18 mouse cellular contexts compared by ENCODE assay signal in genomic region chr4:149002441-149003093, GRCm38 (mm10).
A peak's percentile ranks its signal among the peaks of the same experiment; 100 is the strongest.
DNase-seq lines count a peak whose midpoint lies in the region; ATAC-seq and TF ChIP-seq lines count a peak whose summit lies in the region.
"Had no signal": no experiment of that assay in that cellular context is flagged by ENCODE, and none has a peak within 500 bp of the region (broad histone marks: within the 10 kb centered on the region; RNA-seq: fewer than 3 reads in every experiment).

No protein-coding gene starts in this region.

- peak; percentile 35; the same call in 1 of the 2 replicates for ATAC-seq in liver, postnatal 0 days
- no peak for ATAC-seq in liver, embryonic 11.5 days (replicated peaks; ENCODE audit: low FRiP score)
- ATAC-seq in intestine, embryonic 14.5 days (replicated peaks; ENCODE audit: low FRiP score, low TSS enrichment, low read depth): peak; percentile 88
- ATAC-seq in intestine, embryonic 15.5 days: peak; percentile 94
- peak; percentile 92 for ATAC-seq in stomach, embryonic 14.5 days (ENCODE audit: insufficient number of reproducible peaks, insufficient read depth, low FRiP score, low read depth)
- ATAC-seq in forebrain, embryonic 12.5 days (ENCODE audit: low FRiP score): no peak
- no peak for ATAC-seq in hindbrain, postnatal 0 days
- ATAC-seq: forebrain, embryonic 16.5 days had no signal

- DNase-seq in liver, postnatal 0 days: no peak
- no peak for DNase-seq in liver, embryonic 11.5 days (ENCODE audit: low spot score)
- no peak for DNase-seq in intestine, embryonic 14.5 days (ENCODE audit: low spot score)
- DNase-seq in hindbrain, postnatal 0 days (ENCODE audit: low spot score): no peak
- no peak for DNase-seq in cerebellum, adult 9-11 months
- DNase-seq: adrenal gland, adult 8-10 months; cerebellum, adult 11 months; cerebellum, adult 8-10 months; cerebellum, postnatal 25 days; gastrocnemius, postnatal 10 days; heart, adult 18-20 months; heart, postnatal 10 days had no signal

- H3K9me3 ChIP-seq in liver, postnatal 0 days (ENCODE audit: low read length): no peaks in the 10 kb centered on the region
- no peaks in the 10 kb centered on the region for H3K9me3 ChIP-seq in liver, embryonic 11.5 days (ENCODE audit: control insufficient read depth, low read length)
- H3K9me3 ChIP-seq in intestine, embryonic 14.5 days (ENCODE audit: control insufficient read depth, low read length): no peaks in the 10 kb centered on the region
- no peaks in the 10 kb centered on the region for H3K9me3 ChIP-seq in intestine, embryonic 15.5 days
- no peaks in the 10 kb centered on the region for H3K9me3 ChIP-seq in stomach, embryonic 14.5 days (ENCODE audit: control insufficient read depth, low read depth, low read length)
- no peaks in the 10 kb centered on the region for H3K9me3 ChIP-seq in forebrain, embryonic 12.5 days
- no peaks in the 10 kb centered on the region for H3K9me3 ChIP-seq in hindbrain, postnatal 0 days (ENCODE audit: low read length)
- H3K9me3 ChIP-seq: embryonic facial prominence, embryonic 12.5 days; heart, embryonic 10.5 days had no signal

- no peaks in the 10 kb centered on the region for H3K36me3 ChIP-seq in liver, postnatal 0 days (replicated peaks; ENCODE audit: insufficient read depth, low read length)
- peaks cover 4% of the 10 kb centered on the region for H3K36me3 ChIP-seq in liver, embryonic 11.5 days (ENCODE audit: control insufficient read depth, insufficient read depth, low read length)
- H3K36me3 ChIP-seq in intestine, embryonic 14.5 days (ENCODE audit: control insufficient read depth, insufficient read depth, low read length): no peaks in the 10 kb centered on the region
- H3K36me3 ChIP-seq in intestine, embryonic 15.5 days: no peaks in the 10 kb centered on the region
- peaks cover 2% of the 10 kb centered on the region; the same call in 1 of the 2 replicates for H3K36me3 ChIP-seq in stomach, embryonic 14.5 days (ENCODE audit: control insufficient read depth, insufficient read depth, low read length)
- H3K36me3 ChIP-seq in forebrain, embryonic 12.5 days (replicated peaks): no peaks in the 10 kb centered on the region
- no peaks in the 10 kb centered on the region for H3K36me3 ChIP-seq in hindbrain, postnatal 0 days (ENCODE audit: insufficient read depth, low read length)

- 81% methylated on average over 11 of the region's 11 CpGs for WGBS in liver, postnatal 0 days (ENCODE audit: insufficient replicate concordance)
- 90% methylated on average over 11 of the region's 11 CpGs for WGBS in liver, embryonic 11.5 days
- 87% methylated on average over 11 of the region's 11 CpGs for WGBS in intestine, embryonic 14.5 days
- WGBS in intestine, embryonic 15.5 days: 75% methylated on average over 11 of the region's 11 CpGs
- 81% methylated on average over 11 of the region's 11 CpGs for WGBS in stomach, embryonic 14.5 days
- WGBS in forebrain, embryonic 12.5 days: 95% methylated on average over 11 of the region's 11 CpGs
- WGBS in hindbrain, postnatal 0 days: 95% methylated on average over 11 of the region's 11 CpGs

- TF ChIP-seq EP300 in liver, postnatal 0 days (IDR thresholded peaks at IDR 0.05; ENCODE audit: low read depth): no peak

- no peaks in the 10 kb centered on the region for H3K4me1 ChIP-seq in liver, postnatal 0 days (ENCODE audit: insufficient read depth)
- no peaks in the 10 kb centered on the region for H3K4me1 ChIP-seq in liver, embryonic 11.5 days (replicated peaks; ENCODE audit: control insufficient read depth, insufficient read depth, low read length)
- no peaks in the 10 kb centered on the region; the same call in 1 of the 2 replicates for H3K4me1 ChIP-seq in intestine, embryonic 14.5 days (replicated peaks; ENCODE audit: control insufficient read depth, insufficient read depth, low read length)
- H3K4me1 ChIP-seq in intestine, embryonic 15.5 days (replicated peaks): peaks cover 7% of the 10 kb centered on the region
- H3K4me1 ChIP-seq in stomach, embryonic 14.5 days (ENCODE audit: control insufficient read depth, insufficient read depth, low read length): no peaks in the 10 kb centered on the region
- H3K4me1 ChIP-seq in forebrain, embryonic 12.5 days: no peaks in the 10 kb centered on the region
- H3K4me1 ChIP-seq in hindbrain, postnatal 0 days (ENCODE audit: insufficient read depth, low read length): no peaks in the 10 kb centered on the region
- H3K4me1 ChIP-seq: embryonic facial prominence, embryonic 12.5 days; heart, embryonic 10.5 days had no signal

- no peaks in the 10 kb centered on the region for H3K27me3 ChIP-seq in liver, postnatal 0 days (ENCODE audit: insufficient read depth, low read length)
- H3K27me3 ChIP-seq in liver, embryonic 11.5 days (replicated peaks; ENCODE audit: control insufficient read depth, insufficient read depth, low read length): no peaks in the 10 kb centered on the region
- no peaks in the 10 kb centered on the region for H3K27me3 ChIP-seq in intestine, embryonic 14.5 days (replicated peaks; ENCODE audit: control insufficient read depth, insufficient read depth, low read length)
- no peaks in the 10 kb centered on the region for H3K27me3 ChIP-seq in intestine, embryonic 15.5 days (replicated peaks)
- H3K27me3 ChIP-seq in stomach, embryonic 14.5 days (ENCODE audit: control insufficient read depth, insufficient read depth, low read length): no peaks in the 10 kb centered on the region
- H3K27me3 ChIP-seq in forebrain, embryonic 12.5 days: no peaks in the 10 kb centered on the region
- H3K27me3 ChIP-seq in hindbrain, postnatal 0 days (ENCODE audit: insufficient read depth, low read length): no peaks in the 10 kb centered on the region
- H3K27me3 ChIP-seq: embryonic facial prominence, embryonic 12.5 days had no signal

- no peak overlapping the region for H3K27ac ChIP-seq in liver, postnatal 0 days (ENCODE audit: low read depth)
- H3K27ac ChIP-seq in liver, embryonic 11.5 days (ENCODE audit: low read depth, low read length): no peak overlapping the region
- H3K27ac ChIP-seq in intestine, embryonic 14.5 days (ENCODE audit: low read depth): no peak overlapping the region
- no peak overlapping the region for H3K27ac ChIP-seq in intestine, embryonic 15.5 days
- H3K27ac ChIP-seq in stomach, embryonic 14.5 days (ENCODE audit: low read length): no peak overlapping the region
- no peak overlapping the region for H3K27ac ChIP-seq in forebrain, embryonic 12.5 days
- no peak overlapping the region for H3K27ac ChIP-seq in hindbrain, postnatal 0 days
- H3K27ac ChIP-seq: embryonic facial prominence, embryonic 12.5 days; heart, embryonic 10.5 days had no signal

- no peak overlapping the region for H3K4me2 ChIP-seq in liver, postnatal 0 days (ENCODE audit: low read depth, low read length)
- H3K4me2 ChIP-seq in liver, embryonic 11.5 days: no peak overlapping the region
- H3K4me2 ChIP-seq in intestine, embryonic 14.5 days (ENCODE audit: low read length): no peak overlapping the region
- H3K4me2 ChIP-seq in intestine, embryonic 15.5 days (replicated peaks): no peak overlapping the region
- no peak overlapping the region for H3K4me2 ChIP-seq in stomach, embryonic 14.5 days (replicated peaks; ENCODE audit: low read depth, low read length)
- H3K4me2 ChIP-seq in forebrain, embryonic 12.5 days: no peak overlapping the region
- H3K4me2 ChIP-seq in hindbrain, postnatal 0 days (ENCODE audit: low read depth, low read length): no peak overlapping the region
- H3K4me2 ChIP-seq: embryonic facial prominence, embryonic 12.5 days had no signal

- no peak overlapping the region for H3K4me3 ChIP-seq in liver, postnatal 0 days (ENCODE audit: low read depth, low read length)
- no peak overlapping the region for H3K4me3 ChIP-seq in liver, embryonic 11.5 days (ENCODE audit: low read depth, low read length)
- no peak overlapping the region for H3K4me3 ChIP-seq in intestine, embryonic 14.5 days (ENCODE audit: low read depth, low read length)
- no peak overlapping the region for H3K4me3 ChIP-seq in intestine, embryonic 15.5 days (replicated peaks)
- no peak overlapping the region for H3K4me3 ChIP-seq in stomach, embryonic 14.5 days (ENCODE audit: low read depth, low read length)
- H3K4me3 ChIP-seq in forebrain, embryonic 12.5 days (replicated peaks): no peak overlapping the region
- H3K4me3 ChIP-seq in hindbrain, postnatal 0 days (ENCODE audit: low read length): no peak overlapping the region
- H3K4me3 ChIP-seq: embryonic facial prominence, embryonic 12.5 days; heart, embryonic 10.5 days had no signal

- H3K9ac ChIP-seq in liver, postnatal 0 days (replicated peaks): no peak overlapping the region
- no peak overlapping the region for H3K9ac ChIP-seq in liver, embryonic 11.5 days (ENCODE audit: low read depth, low read length)
- no peak overlapping the region for H3K9ac ChIP-seq in intestine, embryonic 14.5 days (ENCODE audit: low read length)
- no peak overlapping the region for H3K9ac ChIP-seq in intestine, embryonic 15.5 days
- H3K9ac ChIP-seq in stomach, embryonic 14.5 days (replicated peaks; ENCODE audit: low read depth, low read length): no peak overlapping the region
- H3K9ac ChIP-seq in forebrain, embryonic 12.5 days: no peak overlapping the region
- H3K9ac ChIP-seq in hindbrain, postnatal 0 days (replicated peaks; ENCODE audit: low read length): no peak overlapping the region
- H3K9ac ChIP-seq: embryonic facial prominence, embryonic 12.5 days had no signal

- TF ChIP-seq CTCF in liver, postnatal 0 days (IDR thresholded peaks at IDR 0.05; ENCODE audit: low read depth): no peak
- TF ChIP-seq CTCF in hindbrain, postnatal 0 days (IDR thresholded peaks at IDR 0.05; ENCODE audit: low read depth): no peak

Comparison
In these comparisons a context has a peak if more than half of its experiments do, and no peak if none do; other contexts are left out.
1. ATAC-seq: peak in liver, postnatal 0 days (single experiment), intestine, embryonic 14.5 days (single experiment), intestine, embryonic 15.5 days (single experiment) and stomach, embryonic 14.5 days (single experiment); none in liver, embryonic 11.5 days (single experiment), forebrain, embryonic 12.5 days (single experiment) and hindbrain, postnatal 0 days (single experiment).